Mouse (Mus musculus) cerebellum, postnatal 4 days (tissue): ENCODE data around the gene Hmga1.

Experiments used
- DNase-seq, 2 experiments: peaks; one replicate each; pipeline ENCODE4 v3.0.0; 2022; ENCODE audit warnings: low spot score in 2 of 2, mixed read lengths in 1 of 2

The Hmga1 gene

DNA sequence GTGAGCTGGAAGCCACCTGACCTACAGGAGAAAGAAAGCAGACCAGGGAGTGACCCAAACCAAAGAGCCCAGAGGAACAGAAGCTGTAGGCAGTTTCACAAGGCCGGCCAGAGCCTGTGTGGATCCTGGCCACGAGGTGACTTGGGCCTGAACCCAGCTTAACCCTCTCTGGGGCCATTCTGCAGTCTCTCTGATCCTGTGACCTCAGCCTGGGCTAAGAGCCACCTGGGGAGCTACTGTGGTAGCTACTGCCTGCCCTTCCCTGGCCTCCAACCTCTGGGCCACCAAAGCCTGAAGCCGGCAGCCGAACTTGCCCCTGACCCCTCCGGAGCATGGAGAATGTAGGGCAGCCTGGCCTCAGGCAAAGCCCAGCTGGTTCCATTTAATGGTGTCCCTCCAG is 27.5 kb upstream of the Hmga1 start:
- DNase-seq, result no peak

DNA sequence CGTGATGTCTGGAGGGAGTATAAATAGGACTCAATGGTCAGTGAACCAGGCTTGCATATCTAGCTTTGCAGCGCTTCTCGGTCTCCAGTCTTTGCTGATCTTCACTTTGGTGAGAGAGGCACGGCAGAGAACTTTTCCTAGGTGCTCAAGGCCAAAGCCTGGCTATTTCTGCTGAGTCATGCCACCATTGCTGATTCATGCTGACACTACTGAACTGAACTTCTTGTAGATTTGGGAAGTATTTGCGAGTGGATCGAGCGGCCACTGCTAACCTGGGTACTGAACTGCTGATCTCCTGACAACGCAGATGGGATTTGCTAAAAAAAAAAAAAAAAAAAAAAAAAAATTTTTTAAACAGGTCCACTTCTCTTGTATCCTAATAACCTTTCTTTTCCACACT is 24.2 kb upstream of the Hmga1 start:
- no peak for DNase-seq

DNA sequence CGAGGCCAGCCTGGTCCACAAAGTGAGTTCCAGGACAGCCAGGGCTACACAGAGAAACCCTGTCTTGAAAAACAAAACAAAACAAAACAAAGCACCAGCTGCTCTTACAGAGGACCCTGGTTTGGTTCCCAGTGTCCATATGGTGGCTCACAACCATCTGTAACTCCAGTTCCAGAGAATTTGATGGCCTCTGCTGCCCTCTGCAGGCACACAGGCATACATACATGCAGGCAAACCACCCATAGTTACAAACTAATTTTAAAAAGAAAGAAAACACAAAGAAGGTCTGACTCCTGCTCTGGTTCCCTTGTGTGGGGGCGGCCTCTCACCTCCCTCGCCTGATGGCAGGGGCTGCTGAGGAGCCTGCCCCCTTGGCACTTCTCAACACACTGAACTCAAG is 22.9 kb upstream of the Hmga1 start:
- no peak for DNase-seq

DNA sequence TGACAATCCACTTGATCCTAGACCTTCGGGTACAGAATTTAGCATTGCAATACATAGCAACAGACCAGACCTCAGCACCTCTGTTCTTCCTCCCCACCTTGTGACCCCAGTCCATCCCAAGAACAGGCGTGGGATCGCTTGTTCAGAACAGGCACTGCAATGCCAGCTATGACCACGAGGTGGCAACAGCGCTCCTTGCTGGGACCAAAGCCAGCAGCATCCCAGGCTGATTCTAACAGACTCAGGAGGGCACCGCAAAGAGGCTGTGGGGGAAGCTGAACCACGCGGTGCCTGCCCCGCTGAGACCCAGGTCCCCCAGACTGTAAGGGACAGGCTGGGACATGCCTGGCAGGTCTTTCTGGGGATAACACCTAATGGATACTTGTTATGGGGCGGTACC is 21.6 kb upstream of the Hmga1 start:
- peak; percentile 95 to 97 for DNase-seq

DNA sequence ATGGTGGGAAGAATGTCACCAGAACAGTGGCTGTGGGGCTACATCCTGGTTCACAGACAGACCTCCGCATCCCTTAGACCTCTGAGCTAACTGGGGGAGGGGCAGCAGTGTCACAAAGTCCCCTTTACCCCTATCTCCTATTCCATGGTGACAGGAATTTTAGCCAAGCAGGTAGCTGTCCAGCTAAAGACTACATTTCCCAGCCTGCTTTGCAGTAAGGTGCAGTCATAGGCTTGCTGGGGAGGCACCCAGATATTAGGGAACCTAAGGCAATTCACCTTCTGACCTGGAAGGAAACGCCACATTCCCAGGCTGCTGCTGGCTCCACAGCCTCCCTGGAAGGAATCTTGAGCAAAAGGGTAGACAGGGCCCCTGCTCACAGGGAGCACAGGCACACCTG is 15.0 kb upstream of the Hmga1 start:
- DNase-seq, result no peak

DNA sequence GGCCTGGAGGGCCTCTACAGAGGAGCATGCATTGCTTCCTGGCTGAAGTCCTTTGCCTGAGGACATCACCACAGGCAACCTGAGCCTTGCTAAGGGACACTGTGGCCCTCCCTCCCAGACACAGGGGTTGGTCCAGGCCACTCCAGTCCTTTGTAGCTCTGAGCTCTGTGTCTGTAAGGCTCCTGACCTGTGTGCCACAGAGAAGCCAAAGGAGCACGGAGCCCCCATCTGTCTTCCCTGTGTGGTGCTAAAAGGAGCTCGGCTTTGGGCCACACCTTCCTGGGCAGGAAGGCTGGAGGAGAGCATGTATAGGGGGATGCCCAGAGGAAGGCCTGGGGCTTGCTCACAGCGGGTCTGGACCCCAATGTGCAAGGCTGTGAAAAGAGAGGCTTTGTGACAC is 14.3 kb upstream of the Hmga1 start:
- DNase-seq, result no peak

DNA sequence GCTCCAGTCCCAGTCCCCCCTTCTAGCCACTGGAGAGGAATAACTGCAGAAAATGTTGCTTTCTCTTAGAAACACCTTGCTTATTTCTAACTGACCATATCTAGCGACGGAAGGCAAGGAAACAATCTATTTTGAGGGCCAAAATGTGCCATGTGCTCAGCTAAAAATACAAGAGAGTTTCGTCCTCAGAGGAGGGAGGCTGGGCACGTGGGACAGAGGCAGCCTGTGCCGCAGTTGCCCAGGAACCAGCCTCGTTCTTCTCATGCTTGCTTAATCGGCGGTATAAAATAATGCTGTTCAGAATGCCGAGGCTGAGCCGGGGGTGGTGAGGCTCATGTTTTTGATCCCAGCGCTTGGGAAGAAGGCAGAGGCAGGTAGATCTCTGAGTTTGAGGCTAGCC is 11.7 kb upstream of the Hmga1 start:
- no peak for DNase-seq

DNA sequence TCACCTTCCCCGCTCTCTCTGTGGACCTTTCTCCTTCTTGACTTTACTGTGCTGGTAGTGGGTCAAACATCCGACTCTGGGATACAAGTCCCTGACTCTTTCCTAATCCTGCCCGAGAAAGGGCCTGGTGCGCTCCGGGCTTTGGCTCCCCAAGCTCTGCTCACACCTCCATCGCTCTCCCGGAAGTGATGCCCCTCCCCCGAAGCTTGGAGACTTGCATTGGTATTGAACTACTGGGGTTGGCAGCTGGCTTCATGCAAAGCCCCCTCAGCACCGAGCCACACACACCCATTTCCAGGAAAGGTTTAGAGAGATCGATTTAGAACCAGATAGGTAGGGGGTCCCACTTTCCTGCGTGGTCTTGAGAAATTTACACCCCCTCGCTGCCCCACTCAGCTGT is 10.3 kb upstream of the Hmga1 start:
- DNase-seq, result no peak

DNA sequence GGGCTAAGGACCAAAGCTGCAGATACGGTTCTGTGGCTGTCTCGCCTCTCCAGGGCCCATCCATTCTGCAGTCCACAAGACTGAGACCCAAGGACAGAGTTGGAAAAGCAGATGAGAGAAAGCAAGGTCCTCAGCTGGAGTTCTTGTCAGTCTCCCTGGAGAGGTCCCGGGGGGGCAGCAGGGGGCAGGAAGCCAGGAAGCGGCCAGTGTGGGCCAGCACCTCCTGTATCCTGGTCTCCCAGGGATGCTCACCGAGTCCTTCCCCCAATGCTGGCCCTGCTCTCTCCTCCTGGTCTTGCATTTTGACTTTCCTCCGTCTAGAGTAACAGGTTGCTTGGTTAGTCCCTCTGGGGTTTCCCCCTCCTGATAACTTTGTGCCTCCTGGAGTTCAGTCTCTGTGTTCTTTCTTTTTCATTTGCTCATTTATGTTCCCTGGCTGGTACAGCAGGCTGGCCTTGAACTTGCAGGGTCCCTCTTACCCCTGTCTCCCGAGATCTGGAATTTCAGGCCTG is 9.7 kb upstream of the Hmga1 start:
- DNase-seq, result no peak

DNA sequence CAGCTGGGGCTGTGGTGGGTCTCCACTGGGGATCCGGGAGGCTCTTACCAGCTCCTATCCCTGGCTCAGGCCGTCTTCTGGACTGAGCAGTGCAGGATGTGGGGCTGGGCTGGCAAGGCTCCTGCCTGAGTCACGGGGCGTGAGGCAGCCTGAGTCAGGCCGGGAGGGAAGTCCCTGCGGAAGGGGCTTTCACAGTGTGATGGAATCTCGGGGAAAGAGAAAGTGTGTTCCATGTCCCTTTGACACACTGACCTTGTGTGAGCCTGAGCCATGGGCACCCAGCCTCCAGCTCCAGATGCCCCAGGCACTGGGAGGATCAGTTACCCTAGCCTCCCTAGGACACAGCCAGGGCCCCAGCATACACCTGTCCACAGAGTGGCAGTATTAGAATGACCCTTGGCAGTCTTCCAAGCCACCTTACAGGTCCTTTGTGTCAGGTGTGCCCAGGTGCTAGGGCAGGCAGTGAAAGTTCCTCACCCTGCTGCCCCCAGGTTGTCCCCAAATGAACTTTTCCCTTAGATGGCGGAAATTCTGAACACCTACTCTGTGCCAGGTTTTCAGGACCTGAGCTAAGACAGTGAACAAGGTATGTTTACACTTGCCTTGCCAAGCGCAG is 8.9 kb upstream of the Hmga1 start:
- no peak for DNase-seq

DNA sequence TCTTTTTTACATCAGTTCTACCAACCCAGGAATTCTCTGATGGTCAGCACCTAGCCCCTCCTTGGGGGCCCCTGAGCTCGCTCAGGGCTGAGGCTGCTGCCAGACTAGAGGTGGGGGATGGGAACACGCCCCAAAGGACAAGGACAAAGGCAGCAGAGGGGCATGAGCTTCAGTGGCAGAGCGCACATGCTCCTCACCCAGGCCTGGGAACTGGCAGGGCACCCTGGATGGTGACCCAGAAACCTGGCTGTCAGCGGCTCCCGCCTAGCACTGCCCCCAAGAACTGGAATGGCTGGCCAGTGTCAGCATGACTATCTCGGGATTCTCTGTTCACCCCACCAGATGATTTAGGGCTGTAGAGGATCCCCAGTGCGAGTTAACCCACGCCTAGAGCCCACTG is 7.1 kb upstream of the Hmga1 start:
- no peak for DNase-seq

DNA sequence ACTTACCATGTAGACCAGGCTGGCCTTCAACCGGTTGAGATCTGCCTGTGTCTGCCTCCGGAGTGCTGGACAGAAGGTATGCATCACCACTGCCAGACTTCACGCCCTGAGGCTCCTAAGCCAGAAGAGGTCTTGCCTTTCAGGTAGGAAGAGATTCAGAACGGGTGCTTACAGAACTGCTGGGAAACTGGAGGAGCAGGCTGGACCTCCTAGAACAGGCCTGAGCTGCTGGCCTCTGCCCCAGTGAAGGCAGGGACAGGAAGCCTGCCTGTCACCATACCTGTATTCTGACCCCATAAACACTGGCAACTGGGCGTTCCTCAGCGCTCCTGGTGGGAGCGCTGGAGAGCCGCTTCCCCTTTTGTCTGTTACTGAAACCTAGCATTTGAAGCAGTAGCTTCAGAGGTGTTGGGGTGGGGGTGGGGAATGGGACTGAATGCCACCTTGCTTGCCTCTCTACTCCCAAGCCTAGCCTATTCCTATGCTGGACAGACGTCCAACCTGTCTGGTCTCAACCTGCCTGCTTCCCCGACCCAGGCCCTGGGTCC is 4.8 kb upstream of the Hmga1 start:
- no peak for DNase-seq

DNA sequence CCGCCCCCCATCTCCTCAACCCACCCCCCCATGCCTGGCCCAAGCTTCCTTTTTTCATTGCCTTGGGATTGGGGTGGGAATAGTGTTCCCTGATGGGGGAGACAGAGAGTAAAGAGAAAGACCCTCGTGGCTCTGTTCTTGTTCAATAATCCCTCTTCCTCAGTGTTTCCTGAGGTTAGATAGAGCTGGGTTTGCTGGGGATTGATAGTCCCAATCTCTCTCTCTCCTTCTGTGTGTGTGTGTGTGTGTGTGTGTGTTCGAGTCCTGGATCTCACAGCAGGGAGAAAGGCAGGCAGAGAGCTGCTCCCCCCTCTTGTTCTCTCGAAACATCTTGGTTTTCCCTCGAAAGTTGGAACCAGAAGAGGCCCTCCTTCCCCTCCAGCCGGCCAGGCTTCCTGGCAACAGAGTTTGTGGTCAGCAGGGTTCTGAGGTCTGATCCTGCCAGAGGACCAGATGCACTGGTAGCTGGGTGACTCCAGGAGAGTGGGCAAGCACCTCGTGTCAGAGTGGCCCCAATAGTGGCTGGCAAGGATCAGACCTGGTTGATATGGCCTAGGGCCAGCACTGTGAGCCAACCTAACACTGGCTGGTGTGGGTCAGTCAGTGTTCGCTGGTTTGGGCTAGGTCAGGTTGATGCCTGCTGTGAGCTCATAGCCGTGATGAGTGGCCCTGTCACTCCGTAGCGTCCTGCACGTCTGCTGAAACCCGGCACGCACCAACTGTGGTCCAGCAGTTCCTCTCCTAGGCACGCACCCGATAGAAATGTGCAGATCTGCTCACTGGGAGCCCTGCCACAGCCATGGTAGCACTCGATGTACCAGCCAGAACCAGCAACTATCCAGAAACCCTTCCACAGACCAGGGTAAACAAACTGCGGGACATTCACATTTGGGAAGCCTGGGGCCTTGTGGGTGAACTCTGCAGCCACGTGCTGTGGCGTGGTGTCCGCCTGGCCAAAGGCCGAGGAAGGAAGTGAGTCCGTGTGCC is 3.8 kb upstream of the Hmga1 start:
- DNase-seq, result peak in 1 of 2 experiments; percentile 54

DNA sequence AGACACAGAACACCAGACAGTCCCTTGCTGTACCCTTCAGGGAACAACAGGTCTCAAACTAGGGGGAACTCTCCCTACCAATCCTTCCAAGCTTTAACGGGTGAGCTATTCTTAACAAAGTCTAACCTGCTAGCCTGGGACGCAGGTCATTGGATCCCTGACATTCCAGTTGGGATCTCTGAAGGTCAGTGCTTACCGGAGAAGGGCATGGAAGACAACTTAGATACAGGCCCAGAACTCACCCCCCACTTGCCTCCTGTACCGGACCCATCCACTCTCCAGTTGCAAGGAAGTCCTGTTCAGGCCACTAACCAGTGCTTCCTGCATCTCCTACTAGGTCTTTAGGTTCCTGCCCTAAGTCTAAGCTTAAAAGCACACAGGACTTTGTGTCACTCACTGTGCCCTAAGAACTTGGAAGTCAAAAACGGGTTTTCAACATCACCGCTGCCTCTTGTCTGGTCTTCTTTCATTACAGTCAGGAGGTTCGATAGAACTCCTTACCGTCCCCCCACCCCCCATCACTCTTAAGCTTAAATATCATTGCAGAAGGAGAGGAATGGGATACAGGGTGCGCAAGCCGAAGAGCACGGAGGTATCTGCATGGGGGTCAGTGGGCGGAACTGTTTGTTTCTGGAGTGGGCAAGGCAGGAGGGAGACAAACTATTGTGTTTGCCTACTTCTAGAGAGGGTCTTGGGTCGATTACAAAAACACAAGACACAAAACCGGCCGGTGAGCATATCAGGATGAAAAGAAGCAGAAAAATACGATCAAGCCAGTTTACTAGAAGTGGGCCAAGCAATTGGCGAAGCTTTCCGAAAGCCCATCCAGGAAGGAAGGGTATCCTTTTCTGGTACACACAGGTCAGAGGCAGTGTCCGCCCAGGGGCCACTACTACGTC is 2.0 kb upstream of the Hmga1 start:
- no peak for DNase-seq

DNA sequence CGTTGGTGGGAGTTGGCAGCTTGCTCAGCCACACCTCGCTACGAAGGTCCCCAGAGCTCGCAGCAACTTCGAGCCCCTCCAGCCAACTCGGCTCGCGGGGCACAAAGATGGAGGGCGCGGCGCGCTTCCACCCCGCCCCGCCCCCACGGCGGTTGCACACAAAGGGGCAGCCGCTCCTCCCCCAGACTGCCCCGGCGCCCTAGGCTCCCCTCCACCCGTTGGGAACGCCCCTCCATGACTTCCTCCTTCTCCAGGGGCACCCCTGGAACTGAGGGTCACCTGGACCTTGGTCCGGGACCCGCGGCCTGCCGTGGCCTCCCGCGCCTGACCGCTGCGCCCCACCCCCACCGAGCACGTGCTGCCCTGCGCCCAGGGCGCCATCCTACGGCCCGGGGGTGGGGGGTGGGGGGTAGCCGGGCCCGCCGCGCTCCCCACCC is 1.2 kb upstream of the Hmga1 start:
- DNase-seq, result peak in 1 of 2 experiments; percentile 41

DNA sequence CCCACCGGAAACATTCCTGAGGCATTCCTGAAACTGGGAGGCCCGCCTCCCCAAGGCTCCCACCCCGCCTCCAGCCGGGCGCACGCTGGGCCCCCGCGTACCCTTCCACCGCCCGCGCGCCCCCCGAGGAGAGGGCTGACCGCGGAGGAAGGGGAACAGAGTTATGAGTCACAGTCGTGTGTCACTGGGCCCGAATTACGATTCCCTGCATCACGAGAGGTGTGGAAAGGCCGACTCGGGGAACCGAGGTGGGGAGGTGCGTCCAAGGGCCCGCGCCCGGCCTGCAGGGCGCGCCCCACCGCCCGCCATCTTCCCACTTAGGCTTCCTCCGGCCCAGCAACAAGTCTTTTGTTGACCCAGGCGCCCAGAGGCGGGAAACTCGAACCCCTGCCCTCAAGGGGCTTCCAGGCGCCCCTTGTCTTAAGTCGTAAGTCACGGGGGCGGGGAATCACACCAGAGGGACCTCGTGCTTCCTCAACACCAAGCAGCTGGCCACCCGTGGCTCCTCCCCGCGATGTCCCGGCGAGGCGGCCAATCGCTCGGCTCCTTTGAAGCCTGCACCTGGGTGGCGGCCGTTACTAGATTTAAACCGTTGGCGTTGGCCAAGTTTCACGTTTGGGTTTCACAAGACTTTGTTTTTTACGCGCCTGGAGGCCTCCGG is 655 bp upstream of the Hmga1 start:
- no peak for DNase-seq

DNA sequence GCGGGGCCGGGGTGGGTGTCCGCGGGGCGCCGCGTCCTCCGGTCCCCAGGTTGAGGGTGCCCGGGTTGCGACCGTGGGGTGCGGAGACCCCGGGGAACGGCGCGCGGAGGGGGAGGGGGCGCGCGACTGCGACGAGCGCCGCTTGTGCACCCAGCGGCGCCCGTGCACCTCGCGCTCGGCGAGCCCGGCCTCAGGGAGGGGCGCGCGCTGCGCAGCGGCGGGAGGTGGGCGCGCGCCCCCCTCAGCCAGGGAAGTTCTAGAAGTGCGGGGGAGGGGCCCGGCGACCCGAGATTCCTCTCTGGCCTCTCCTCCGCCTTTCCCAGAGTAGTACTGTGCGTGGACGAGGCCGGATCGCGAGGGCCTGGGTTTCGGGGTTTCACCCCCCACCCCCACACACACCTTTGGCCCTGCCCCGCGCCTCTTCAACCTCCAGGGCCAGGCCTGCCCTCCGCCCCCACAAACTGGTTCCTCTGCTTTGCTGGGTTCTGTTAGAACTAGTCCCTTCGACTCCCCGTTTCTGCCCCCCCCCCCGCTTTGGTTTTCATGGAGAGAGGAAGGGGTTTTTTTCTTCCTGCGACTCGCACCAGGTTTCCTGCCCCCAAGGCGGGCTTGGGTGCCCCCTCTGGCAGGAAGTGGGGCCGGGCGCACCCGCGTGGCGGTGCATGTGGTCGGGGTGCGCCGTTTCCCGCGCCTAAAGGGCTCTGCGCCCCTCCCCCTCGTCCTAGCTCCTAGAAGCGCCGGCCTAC is 1.1 kb downstream of the Hmga1 start:
- DNase-seq, result no peak

DNA sequence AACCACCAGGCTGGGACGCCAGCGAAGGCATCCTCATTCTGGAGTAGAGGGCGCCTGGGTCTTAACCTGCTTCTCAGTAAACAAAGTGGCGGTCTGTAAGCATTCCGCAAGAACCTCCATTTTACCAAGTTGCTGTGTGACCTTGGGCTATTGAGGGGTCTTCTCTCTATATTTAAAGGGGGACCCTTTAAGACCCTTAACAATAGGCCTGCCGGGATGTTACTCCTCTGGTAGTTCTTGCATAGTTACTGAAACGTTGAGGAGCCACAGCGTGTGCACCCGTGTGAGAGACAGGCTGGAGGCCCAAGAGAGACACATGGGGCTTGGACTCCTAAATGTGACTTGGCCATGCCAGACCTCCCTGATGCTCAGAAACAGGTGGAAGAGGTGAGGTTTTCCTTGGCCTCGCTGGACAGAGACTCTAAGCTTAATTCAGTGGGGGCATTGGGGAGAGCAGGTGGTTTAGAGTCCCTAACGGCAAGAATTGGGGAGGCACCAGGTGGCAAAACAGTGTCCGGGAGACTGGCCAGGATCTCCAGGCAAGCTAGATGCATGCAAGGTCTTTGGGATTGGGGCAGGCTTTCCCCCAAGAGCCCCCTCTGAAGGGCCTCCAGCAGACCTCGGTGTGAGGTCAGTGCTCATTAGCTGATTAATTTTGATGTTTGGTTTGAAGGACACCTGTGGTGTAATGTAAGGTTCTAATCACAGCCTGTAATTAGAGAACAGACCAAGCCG is 1.8 kb downstream of the Hmga1 start:
- DNase-seq, result no peak

DNA sequence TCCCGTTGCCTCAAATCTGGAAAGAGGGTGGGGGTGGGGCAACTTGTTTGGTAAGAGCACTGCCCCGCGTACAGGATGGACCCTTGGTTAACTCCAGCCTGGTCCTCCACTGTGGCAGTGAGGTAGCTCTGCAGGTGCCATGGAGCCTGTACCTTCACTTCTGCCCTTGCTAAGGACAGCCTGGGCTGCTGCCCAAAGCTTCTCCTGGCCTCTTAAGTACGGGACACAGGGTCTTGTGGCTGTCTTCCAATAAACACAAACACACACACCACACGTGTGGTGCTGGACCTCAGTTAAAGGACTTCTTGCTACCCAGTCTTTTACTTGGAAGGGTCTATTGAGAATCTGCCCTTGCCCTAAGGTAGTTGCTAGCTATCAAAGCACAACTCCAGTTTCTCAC is 2.5 kb downstream of the Hmga1 start:
- no peak for DNase-seq

DNA sequence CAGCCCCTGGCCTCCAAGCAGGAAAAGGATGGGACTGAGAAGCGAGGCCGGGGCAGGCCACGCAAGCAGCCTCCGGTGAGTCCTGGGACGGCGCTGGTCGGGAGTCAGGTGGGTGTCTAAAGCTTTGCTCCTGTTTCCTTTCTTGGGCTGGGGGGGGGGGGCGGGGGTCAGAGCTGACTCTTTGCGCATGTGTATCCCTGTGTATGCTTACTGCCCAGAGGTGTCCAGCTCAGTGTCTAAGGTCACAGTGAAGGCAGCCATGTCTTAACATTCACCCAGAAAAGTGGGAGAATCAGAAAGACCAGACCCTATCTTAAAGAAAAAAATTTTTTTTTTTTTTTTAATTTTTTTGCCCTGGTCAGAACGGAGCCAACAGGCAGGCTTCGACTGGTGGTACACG is 3.3 kb downstream of the Hmga1 start:
- DNase-seq, result no peak
